Mouse (Mus musculus) layer of hippocampus, postnatal 36 days (tissue): Measurements from ENCODE around the gene Olfr724. TPM values are rescaled to one million over a fixed set of nuclear protein-coding genes. Genes with fewer than 3 reads are reported as not detected.
"Not testable (repeated sequence)": the region's sequence is repeated elsewhere in the genome, so short reads cannot be mapped to it uniquely, and the experiment has no call there.

Source experiments
- DNase-seq, 2 experiments: peaks; one replicate each; pipeline ENCODE4 v3.0.0; 2022
- total RNA-seq, 2 experiments: library from RNA; stranded (reverse); gene quantifications; 2 replicates each; pipeline ENCODE4 v1.2.3; 2021

Olfr724 gene
- total RNA-seq, result not detected

DNA sequence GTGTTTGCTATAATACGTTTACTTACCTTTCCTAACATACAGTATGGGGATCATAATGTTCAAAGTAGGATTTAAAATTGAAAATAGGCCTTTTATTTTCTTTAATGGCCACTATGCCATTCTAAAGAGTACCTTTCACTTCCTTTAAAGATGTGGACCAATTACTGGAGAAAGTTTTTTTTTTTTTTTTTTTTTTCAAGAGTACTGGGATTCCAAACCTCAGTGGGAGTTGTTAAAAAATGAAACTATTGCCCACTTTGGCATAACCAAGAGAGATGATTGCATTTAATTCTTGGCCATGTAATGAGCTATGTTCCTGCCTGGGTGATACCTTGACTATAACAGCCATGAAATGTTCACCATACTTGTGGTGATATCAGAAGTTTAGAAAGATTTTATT, at the start of gene Olfr724:
TSS of gene Olfr724 (minus strand) at position 101 of the 400 bp plus-strand sequence.
- DNase-seq, result not testable (repeated sequence)

DNA sequence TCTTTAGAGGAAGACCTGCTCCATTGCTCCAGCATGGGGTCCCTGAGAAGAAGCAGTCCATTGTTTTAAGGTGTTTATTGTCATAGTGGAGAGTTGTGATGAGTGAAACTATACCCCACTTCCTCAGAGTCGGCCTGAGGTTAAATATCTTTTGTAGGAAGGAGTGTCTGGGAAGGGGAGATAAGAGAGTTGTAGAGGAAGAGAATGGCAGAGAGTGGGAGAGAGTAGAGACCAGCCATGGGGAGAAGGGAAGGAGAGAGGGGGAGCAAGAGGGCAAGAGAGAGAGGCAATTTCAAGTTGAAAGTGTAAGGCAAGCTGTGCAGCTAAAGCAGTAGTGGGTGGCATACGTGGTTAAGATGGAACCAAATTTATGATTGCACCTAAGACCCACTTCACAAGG, 7.2 kb downstream of the Olfr724 start:
- DNase-seq, result no peak

DNA sequence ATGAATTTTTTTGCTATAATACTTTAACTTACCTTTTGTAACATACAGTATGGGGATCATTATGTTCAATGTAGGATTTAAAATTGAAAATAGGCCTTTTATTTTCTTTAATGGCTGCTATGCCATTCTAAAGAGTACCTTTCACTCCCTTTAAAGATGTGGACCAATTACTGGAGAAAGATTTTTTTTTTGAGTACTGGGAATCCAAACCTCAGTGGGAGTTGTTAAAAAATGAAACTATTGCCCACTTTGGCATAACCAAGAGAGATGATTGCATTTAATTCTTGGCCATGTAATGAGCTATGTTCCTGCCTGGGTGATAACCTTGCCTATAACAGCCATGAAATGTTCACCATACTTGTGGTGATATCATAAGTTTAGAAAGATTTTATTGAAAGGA, 31.4 kb downstream of the Olfr724 start, which contains the start of gene Olfr723:
TSS of gene Olfr723 (minus strand) at position 101 of the 400 bp plus-strand sequence.
- DNase-seq, result not testable (repeated sequence)

Other genes starting within 250 kb of the Olfr724 start
- gene Armh4, start 179.9 kb downstream of the Olfr724 start, total RNA-seq, result 10 to 100 TPM; 27.2 to 30.7 TPM
- gene Olfr722, start 61.3 kb downstream of the Olfr724 start, total RNA-seq, result not detected
- not detected for gene Olfr723, start 31.5 kb downstream of the Olfr724 start, total RNA-seq
- not detected for gene Olfr725, start 77.1 kb upstream of the Olfr724 start, total RNA-seq
- not detected for gene Olfr726, start 127.7 kb upstream of the Olfr724 start, total RNA-seq
- not detected for gene Olfr727, start 159.9 kb upstream of the Olfr724 start, total RNA-seq
- not detected for gene Olfr728, start 179.4 kb upstream of the Olfr724 start, total RNA-seq
- not detected for gene Olfr729, start 189.6 kb upstream of the Olfr724 start, total RNA-seq
- gene Olfr730, start 224.9 kb upstream of the Olfr724 start, total RNA-seq, result not detected